Mouse (Mus musculus) brain, embryonic 14.5 days (tissue): ENCODE data around the gene Gm19935.

ENCODE experiments used
- CTCF ChIP-seq: fragments of 200-500 bp; IDR thresholded peaks from 2 replicates; pipeline ENCODE4 v1.5.1; 2012; ENCODE audit warnings: inconsistent platforms, mild to moderate bottlenecking, moderate library complexity, borderline replicate concordance; ENCODE audit not compliant: insufficient read depth, insufficient read length; ENCODE audit errors: extremely low read depth
- POLR2A ChIP-seq: fragments of 200-500 bp; IDR thresholded peaks from 2 replicates; pipeline ENCODE4 v1.6.1; 2012; ENCODE audit warnings: mild to moderate bottlenecking, inconsistent platforms, borderline replicate concordance; ENCODE audit not compliant: poor library complexity, insufficient read depth, insufficient read length, severe bottlenecking; ENCODE audit errors: extremely low read depth

GRCm38 (mm10) chr8:90856171-90856570, 39.0 kb upstream of the Gm19935 start:
- TF ChIP-seq POLR2A (no peak), CTCF (no peak)
